Mouse (Mus musculus) gonadal fat pad, adult 2 months (tissue): ENCODE measurements at regions not wholly inside any gene's neighbourhood (a gene's known extent, or its start where the extent isn't known, plus 50 kb on each side); places are given as distances from the start of the nearest gene placed in this dataset.
A peak's percentile ranks its signal among the peaks of the same experiment; 100 is the strongest.

Source experiments
- DNase-seq: peaks from one replicate; pipeline ENCODE4 v3.0.0-alpha.2; 2012; ENCODE audit warnings: low read depth

GRCm38 (mm10) chr5:118815783-118816182 lies 255.3 kb downstream of the Med13l start:
- no peak for DNase-seq

GRCm38 (mm10) chr5:118818294-118818693 lies 257.8 kb downstream of the Med13l start:
- no peak for DNase-seq

GRCm38 (mm10) chr5:118824791-118825190 lies 264.3 kb downstream of the Med13l start:
- DNase-seq, result no peak

- DNase-seq, result no peak
These were observed 268.7 kb downstream of the Med13l start for GRCm38 (mm10) chr5:118829031-118829698.

GRCm38 (mm10) chr5:118832701-118833100 lies 272.2 kb downstream of the Med13l start:
- no peak for DNase-seq

GRCm38 (mm10) chr5:118834129-118834528 lies 273.6 kb downstream of the Med13l start:
- DNase-seq, result no peak

- DNase-seq, result no peak
These were observed 276.5 kb downstream of the Med13l start for GRCm38 (mm10) chr5:118837001-118837400.

GRCm38 (mm10) chr5:118838421-118838820 lies 277.9 kb downstream of the Med13l start:
- no peak for DNase-seq

- DNase-seq, result no peak
These were observed 279.4 kb downstream of the Med13l start for GRCm38 (mm10) chr5:118839916-118840315.

- DNase-seq, result no peak
These were observed 280.9 kb downstream of the Med13l start for GRCm38 (mm10) chr5:118841210-118842016.

GRCm38 (mm10) chr5:118842017-118842396 lies 281.5 kb downstream of the Med13l start:
- DNase-seq, result peak; percentile 24

- no peak for DNase-seq
These were observed 296.5 kb downstream of the Med13l start for GRCm38 (mm10) chr5:118857001-118857400.

- DNase-seq, result no peak
These were observed 300.8 kb downstream of the Med13l start for GRCm38 (mm10) chr5:118861143-118861847.

- DNase-seq, result no peak
These were observed 307.0 kb downstream of the Med13l start for GRCm38 (mm10) chr5:118867511-118867910.

GRCm38 (mm10) chr5:118869330-118869729 lies 308.9 kb downstream of the Med13l start:
- no peak for DNase-seq

- no peak for DNase-seq
These were observed 313.4 kb downstream of the Med13l start for GRCm38 (mm10) chr5:118873871-118874270.

- DNase-seq, result no peak
These were observed 314.7 kb downstream of the Med13l start for GRCm38 (mm10) chr5:118875096-118875637.

GRCm38 (mm10) chr5:118876586-118877312 lies 316.3 kb downstream of the Med13l start:
- no peak for DNase-seq

- DNase-seq, result no peak
These were observed 316.8 kb downstream of the Med13l start for GRCm38 (mm10) chr5:118877313-118877669.

- no peak for DNase-seq
These were observed 317.4 kb downstream of the Med13l start for GRCm38 (mm10) chr5:118877831-118878230.

GRCm38 (mm10) chr5:118878722-118879121 lies 318.2 kb downstream of the Med13l start:
- DNase-seq, result no peak
